Mouse (Mus musculus): Measurements from ENCODE around the gene Pofut2. TPM values are rescaled to one million over a fixed set of nuclear protein-coding genes. Genes with fewer than 3 reads are reported as not detected.

Pofut2 gene
- polyA plus RNA-seq, 1 experiment, result 89.9 TPM

DNA sequence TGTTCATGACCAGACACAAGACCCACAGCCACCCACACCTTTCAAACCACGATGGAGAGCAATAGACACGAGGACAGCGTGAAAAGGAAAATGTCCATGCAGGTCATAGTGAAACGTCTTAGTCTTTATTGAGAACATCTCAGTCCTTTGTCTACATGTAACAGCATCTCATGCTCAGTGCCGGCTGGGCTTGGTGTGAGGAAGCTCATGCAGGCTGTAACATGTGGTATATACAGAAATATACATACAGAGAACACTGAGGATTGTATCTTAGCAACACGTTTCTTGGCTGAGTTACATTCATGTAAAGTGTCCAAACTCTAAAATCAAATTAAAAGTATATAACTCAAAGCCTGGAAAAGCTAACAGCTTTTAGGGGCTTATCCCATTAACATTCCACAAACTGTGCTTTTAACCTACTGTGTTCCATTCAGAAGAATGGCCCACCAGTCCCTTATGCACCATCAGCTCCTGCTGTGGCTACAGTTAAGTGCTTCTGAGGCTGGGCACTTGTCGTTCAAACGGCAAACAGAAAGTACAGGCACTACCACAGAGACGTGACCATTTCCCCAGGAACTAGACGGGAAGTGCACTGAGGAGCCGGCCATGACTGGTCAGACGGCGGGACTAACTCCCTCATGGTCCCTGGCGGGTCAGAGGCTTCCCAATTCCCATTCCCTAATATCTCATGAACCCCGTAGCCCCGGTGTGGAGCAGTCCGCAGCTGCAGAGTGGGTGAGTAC, 31.8 kb downstream of the Pofut2 start:
- Histone ChIP-seq H3K4me3 (no peak overlapping the region), H3K4me2 (ENCODE audit: low read depth) (no peak overlapping the region), H3K27me3 (ENCODE audit: control insufficient read depth, insufficient read depth, insufficient read length) (no peaks in the 10 kb centered on the region), H3ac (ENCODE audit: control insufficient read depth, insufficient read length) (no peak overlapping the region), H3K79me2 (ENCODE audit: control insufficient read depth, insufficient read depth) (no peaks in the 10 kb centered on the region), H3K36me3 (ENCODE audit: control insufficient read depth, insufficient read depth) (no peaks in the 10 kb centered on the region)
- TF ChIP-seq CEBPB (IDR thresholded peaks at IDR 0.05; ENCODE audit: insufficient read depth, poor library complexity, severe bottlenecking), result no peak
- no peak for TF ChIP-seq TCF3 (IDR thresholded peaks at IDR 0.05; ENCODE audit: insufficient read length, low read depth)
- no peak for TF ChIP-seq POLR2AphosphoS2 (IDR thresholded peaks at IDR 0.05; ENCODE audit: insufficient read length, low read depth)
- no peak for TF ChIP-seq MYOG (IDR thresholded peaks at IDR 0.05; ENCODE audit: control insufficient read depth in 1 of 3, insufficient read depth in 1 of 3, insufficient read length in 2 of 3, low read depth in 2 of 3)
- no peak for TF ChIP-seq USF1 (IDR thresholded peaks at IDR 0.05; ENCODE audit: low read depth)
- TF ChIP-seq POLR2A (IDR thresholded peaks at IDR 0.05; ENCODE audit: insufficient read length, low read depth), result no peak
- TF ChIP-seq MAX (IDR thresholded peaks at IDR 0.05; ENCODE audit: low read depth), result no peak
- TF ChIP-seq REST (IDR thresholded peaks at IDR 0.05; ENCODE audit: insufficient read depth, insufficient read length), result no peak
- TF ChIP-seq E2F4 (IDR thresholded peaks at IDR 0.05; ENCODE audit: insufficient read depth), result no peak
- no peak for TF ChIP-seq MYOD1 (IDR thresholded peaks at IDR 0.05; ENCODE audit: control insufficient read depth in 1 of 3, insufficient read length in 2 of 3, low read depth in 2 of 3)
- TF ChIP-seq SRF (IDR thresholded peaks at IDR 0.05; ENCODE audit: control insufficient read depth, insufficient read length, low read depth), result no peak

- H3ac ChIP-seq (ENCODE audit: control insufficient read depth, insufficient read length), result no peak overlapping the region
- no peak overlapping the region for H3K4me2 ChIP-seq (ENCODE audit: low read depth)
- H3K79me2 ChIP-seq (ENCODE audit: control insufficient read depth, insufficient read depth), result no peaks in the 10 kb centered on the region
- TF ChIP-seq TCF12 (IDR thresholded peaks at IDR 0.05; ENCODE audit: insufficient read depth, poor library complexity, severe bottlenecking) (no peak), MYOD1 (IDR thresholded peaks at IDR 0.05; ENCODE audit: control insufficient read depth in 1 of 3, insufficient read length in 2 of 3, low read depth in 2 of 3) (no peak), CEBPB (IDR thresholded peaks at IDR 0.05; ENCODE audit: insufficient read depth, poor library complexity, severe bottlenecking) (no peak), POLR2AphosphoS2 (IDR thresholded peaks at IDR 0.05; ENCODE audit: insufficient read length, low read depth) (no peak), USF1 (IDR thresholded peaks at IDR 0.05; ENCODE audit: low read depth) (no peak), MYOG (IDR thresholded peaks at IDR 0.05; ENCODE audit: control insufficient read depth in 1 of 3, insufficient read depth in 1 of 3, insufficient read length in 2 of 3, low read depth in 2 of 3) (no peak), MAX (IDR thresholded peaks at IDR 0.05; ENCODE audit: low read depth) (no peak), POLR2A (IDR thresholded peaks at IDR 0.05; ENCODE audit: insufficient read length, low read depth) (no peak), REST (IDR thresholded peaks at IDR 0.05; ENCODE audit: insufficient read depth, insufficient read length) (no peak)
- H3K36me3 ChIP-seq (ENCODE audit: control insufficient read depth, insufficient read depth), result no peaks in the 10 kb centered on the region
- H3K4me3 ChIP-seq, result no peak overlapping the region
- H3K27me3 ChIP-seq (ENCODE audit: control insufficient read depth, insufficient read depth, insufficient read length), result no peaks in the 10 kb centered on the region
These were observed 35.7 kb downstream of the Pofut2 start for GRCm38 (mm10) chr10:77294691-77295090.

- H3K79me2 ChIP-seq (ENCODE audit: control insufficient read depth, insufficient read depth), result no peaks in the 10 kb centered on the region
- no peak overlapping the region for H3K4me3 ChIP-seq
- no peaks in the 10 kb centered on the region for H3K36me3 ChIP-seq (ENCODE audit: control insufficient read depth, insufficient read depth)
- no peaks in the 10 kb centered on the region for H3K27me3 ChIP-seq (ENCODE audit: control insufficient read depth, insufficient read depth, insufficient read length)
- H3ac ChIP-seq (ENCODE audit: control insufficient read depth, insufficient read length), result no peak overlapping the region
- H3K4me2 ChIP-seq (ENCODE audit: low read depth), result no peak overlapping the region
- no peak for TF ChIP-seq MYOG (IDR thresholded peaks at IDR 0.05; ENCODE audit: control insufficient read depth in 1 of 3, insufficient read depth in 1 of 3, insufficient read length in 2 of 3, low read depth in 2 of 3)
- no peak for TF ChIP-seq POLR2A (IDR thresholded peaks at IDR 0.05; ENCODE audit: insufficient read length, low read depth)
- no peak for TF ChIP-seq REST (IDR thresholded peaks at IDR 0.05; ENCODE audit: insufficient read depth, insufficient read length)
- TF ChIP-seq TCF12 (IDR thresholded peaks at IDR 0.05; ENCODE audit: insufficient read depth, poor library complexity, severe bottlenecking), result no peak
- no peak for TF ChIP-seq E2F4 (IDR thresholded peaks at IDR 0.05; ENCODE audit: insufficient read depth)
- no peak for TF ChIP-seq POLR2AphosphoS2 (IDR thresholded peaks at IDR 0.05; ENCODE audit: insufficient read length, low read depth)
- no peak for TF ChIP-seq SRF (IDR thresholded peaks at IDR 0.05; ENCODE audit: control insufficient read depth, insufficient read length, low read depth)
- no peak for TF ChIP-seq MYOD1 (IDR thresholded peaks at IDR 0.05; ENCODE audit: control insufficient read depth in 1 of 3, insufficient read length in 2 of 3, low read depth in 2 of 3)
- no peak for TF ChIP-seq USF1 (IDR thresholded peaks at IDR 0.05; ENCODE audit: low read depth)
- no peak for TF ChIP-seq TCF3 (IDR thresholded peaks at IDR 0.05; ENCODE audit: insufficient read length, low read depth)
- TF ChIP-seq MAX (IDR thresholded peaks at IDR 0.05; ENCODE audit: low read depth), result no peak
- TF ChIP-seq CEBPB (IDR thresholded peaks at IDR 0.05; ENCODE audit: insufficient read depth, poor library complexity, severe bottlenecking), result no peak
These were observed 39.6 kb downstream of the Pofut2 start for GRCm38 (mm10) chr10:77298621-77299020.

- H3K4me2 ChIP-seq (ENCODE audit: low read depth), result no peak overlapping the region
- no peaks in the 10 kb centered on the region for H3K79me2 ChIP-seq (ENCODE audit: control insufficient read depth, insufficient read depth)
- no peaks in the 10 kb centered on the region for H3K27me3 ChIP-seq (ENCODE audit: control insufficient read depth, insufficient read depth, insufficient read length)
- no peaks in the 10 kb centered on the region for H3K36me3 ChIP-seq (ENCODE audit: control insufficient read depth, insufficient read depth)
- no peak for TF ChIP-seq SRF (IDR thresholded peaks at IDR 0.05; ENCODE audit: control insufficient read depth, insufficient read length, low read depth)
- H3K4me3 ChIP-seq, result no peak overlapping the region
- H3ac ChIP-seq (ENCODE audit: control insufficient read depth, insufficient read length), result no peak overlapping the region
These were observed 40.2 kb downstream of the Pofut2 start for GRCm38 (mm10) chr10:77299194-77299593.
